Mouse (Mus musculus) liver, embryonic 11.5 days (tissue): Measurements from ENCODE around the gene Spi1. TPM values are rescaled to one million over a fixed set of nuclear protein-coding genes. Genes with fewer than 3 reads are reported as not detected.

Experiments used
- ATAC-seq: fragments of 200-750 bp; cut with Nextera tagmentation; replicated peaks from 2 replicates; pipeline ENCODE4 v1.8.0; 2017; ENCODE audit warnings: moderate number of reproducible peaks, mild to moderate bottlenecking, moderate TSS enrichment, moderate library complexity; ENCODE audit not compliant: low FRiP score
- DNase-seq: peaks from one replicate; pipeline ENCODE4 v3.0.0-alpha.2; 2017; ENCODE audit warnings: low spot score
- H3K27ac ChIP-seq: fragments of 300-500 bp; sonication (generic); 2 replicates; pipeline ENCODE4 v1.5.1; 2014; ENCODE audit warnings: mild to moderate bottlenecking, low read depth, low read length, control low read depth
- H3K27me3 ChIP-seq: fragments of 300-500 bp; sonication (generic); replicated peaks from 2 replicates; pipeline ENCODE4 v1.6.1; 2014; ENCODE audit warnings: low read length, mixed read lengths; ENCODE audit not compliant: control insufficient read depth, insufficient read depth
- H3K36me3 ChIP-seq: fragments of 300-500 bp; sonication (generic); 2 replicates; pipeline ENCODE4 v1.6.1; 2014; ENCODE audit warnings: mild to moderate bottlenecking, low read length, moderate library complexity, mixed read lengths; ENCODE audit not compliant: control insufficient read depth, insufficient read depth
- H3K4me1 ChIP-seq: fragments of 300-500 bp; sonication (generic); replicated peaks from 2 replicates; pipeline ENCODE4 v1.6.1; 2014; ENCODE audit warnings: low read length, mixed read lengths; ENCODE audit not compliant: control insufficient read depth, insufficient read depth
- H3K4me2 ChIP-seq: fragments of 300-500 bp; sonication (generic); 2 replicates; pipeline ENCODE4 v1.6.1; 2014; ENCODE audit warnings: mild to moderate bottlenecking, control low read depth, moderate library complexity
- H3K4me3 ChIP-seq: fragments of 300-500 bp; sonication (generic); 2 replicates; pipeline ENCODE4 v1.5.1; 2014; ENCODE audit warnings: low read depth, low read length, control low read depth
- H3K9ac ChIP-seq: fragments of 300-500 bp; sonication (generic); 2 replicates; pipeline ENCODE4 v1.6.1; 2014; ENCODE audit warnings: low read depth, low read length, control low read depth
- H3K9me3 ChIP-seq: fragments of 300-500 bp; sonication (generic); 2 replicates; pipeline ENCODE4 v1.6.1; 2016; ENCODE audit warnings: low read length, inconsistent platforms, mixed read lengths; ENCODE audit not compliant: control insufficient read depth
- WGBS: fragments of 180-500 bp; shearing (Covaris S2); extraction: QIAGEN DNeasy Blood & Tissue Kit; methylation state at CpG from one replicate; pipeline ENCODE4 v1.1.7; 2014; 5-methylcytosine and 5-hydroxymethylcytosine counted together
- polyA plus RNA-seq: library from polyadenylated mRNA; unstranded; fragments of >200 nt; fragmentation: Nextera tagmentation; extraction: Ambion mirVana; gene quantifications from 2 replicates; pipeline ENCODE4 v1.2.1, GENCODE M21; 2014

Gene Spi1
- polyA plus RNA-seq, 1 experiment from 2014 or later = 22.7 TPM

- Histone ChIP-seq H3K4me1 (peaks cover 3% of the 10 kb centered on the region), H3K36me3 (no peaks in the 10 kb centered on the region), H3K9ac (no peak overlapping the region), H3K4me3 (no peak overlapping the region), H3K4me2 (no peak overlapping the region), H3K9me3 (no peaks in the 10 kb centered on the region), H3K27me3 (no peaks in the 10 kb centered on the region), H3K27ac (no peak overlapping the region)
- DNase-seq = no peak
- WGBS = 82% methylated on average over 6 of the region's 6 CpGs
- ATAC-seq = no peak
Observed at GRCm38 (mm10) chr2:91119551-91119950, 37.4 kb downstream of the Spi1 start.

GRCm38 (mm10) chr2:91120261-91120671, 38.1 kb downstream of the Spi1 start:
- Histone ChIP-seq H3K36me3 (no peaks in the 10 kb centered on the region), H3K4me3 (no peak overlapping the region), H3K27ac (no peak overlapping the region), H3K4me1 (no peaks in the 10 kb centered on the region), H3K27me3 (no peaks in the 10 kb centered on the region), H3K9ac (no peak overlapping the region), H3K9me3 (no peaks in the 10 kb centered on the region), H3K4me2 (no peak overlapping the region)
- DNase-seq (no peak), ATAC-seq (no peak)
- WGBS = 59% methylated on average over 6 of the region's 6 CpGs

- Histone ChIP-seq H3K4me1 (no peaks in the 10 kb centered on the region), H3K4me3 (no peak overlapping the region), H3K9ac (no peak overlapping the region), H3K9me3 (no peaks in the 10 kb centered on the region), H3K27me3 (no peaks in the 10 kb centered on the region), H3K4me2 (no peak overlapping the region), H3K36me3 (no peaks in the 10 kb centered on the region), H3K27ac (no peak overlapping the region)
- 67% methylated on average over 6 of the region's 6 CpGs for WGBS
- ATAC-seq = no peak
- no peak for DNase-seq
Observed at GRCm38 (mm10) chr2:91121011-91121410, 38.8 kb downstream of the Spi1 start.

GRCm38 (mm10) chr2:91121497-91121896, 39.3 kb downstream of the Spi1 start:
- Histone ChIP-seq H3K4me1 (no peaks in the 10 kb centered on the region), H3K4me2 (no peak overlapping the region), H3K36me3 (no peaks in the 10 kb centered on the region), H3K9me3 (no peaks in the 10 kb centered on the region), H3K27ac (no peak overlapping the region), H3K9ac (no peak overlapping the region), H3K27me3 (no peaks in the 10 kb centered on the region), H3K4me3 (no peak overlapping the region)
- 56% methylated on average over 8 of the region's 8 CpGs for WGBS
- ATAC-seq (no peak), DNase-seq (no peak)

- Histone ChIP-seq H3K9me3 (no peaks in the 10 kb centered on the region), H3K4me2 (no peak overlapping the region), H3K27ac (no peak overlapping the region), H3K4me1 (no peaks in the 10 kb centered on the region), H3K9ac (no peak overlapping the region), H3K4me3 (no peak overlapping the region), H3K27me3 (no peaks in the 10 kb centered on the region), H3K36me3 (no peaks in the 10 kb centered on the region)
- 78% methylated on average over 6 of the region's 6 CpGs for WGBS
- DNase-seq = no peak
- ATAC-seq = no peak
Observed at GRCm38 (mm10) chr2:91123521-91123920, 41.3 kb downstream of the Spi1 start.

GRCm38 (mm10) chr2:91125101-91125500, 42.9 kb downstream of the Spi1 start:
- Histone ChIP-seq H3K4me2 (no peak overlapping the region), H3K9me3 (no peaks in the 10 kb centered on the region), H3K27me3 (no peaks in the 10 kb centered on the region), H3K4me1 (no peaks in the 10 kb centered on the region), H3K27ac (no peak overlapping the region), H3K9ac (no peak overlapping the region), H3K4me3 (no peak overlapping the region), H3K36me3 (no peaks in the 10 kb centered on the region)
- 85% methylated on average over 10 of the region's 10 CpGs for WGBS
- DNase-seq = no peak
- no peak for ATAC-seq

- H3K9ac ChIP-seq = no peak overlapping the region
- DNase-seq (no peak), ATAC-seq (no peak)
- no peaks in the 10 kb centered on the region for H3K27me3 ChIP-seq
- no peaks in the 10 kb centered on the region for H3K4me1 ChIP-seq
- H3K4me2 ChIP-seq = no peak overlapping the region
- H3K9me3 ChIP-seq = no peaks in the 10 kb centered on the region
- H3K27ac ChIP-seq = no peak overlapping the region
- WGBS = 72% methylated on average over 5 of the region's 5 CpGs
- H3K36me3 ChIP-seq = no peaks in the 10 kb centered on the region
- H3K4me3 ChIP-seq = no peak overlapping the region
Observed at GRCm38 (mm10) chr2:91128761-91129160, 46.6 kb downstream of the Spi1 start.

GRCm38 (mm10) chr2:91130126-91130525, 47.9 kb downstream of the Spi1 start:
- Histone ChIP-seq H3K4me1 (no peaks in the 10 kb centered on the region), H3K4me2 (no peak overlapping the region), H3K27ac (no peak overlapping the region), H3K9ac (no peak overlapping the region), H3K36me3 (no peaks in the 10 kb centered on the region), H3K9me3 (no peaks in the 10 kb centered on the region), H3K27me3 (no peaks in the 10 kb centered on the region), H3K4me3 (no peak overlapping the region)
- no peak for ATAC-seq
- WGBS = 88% methylated on average over 6 of the region's 6 CpGs
- DNase-seq = no peak

GRCm38 (mm10) chr2:91131251-91131650, 49.1 kb downstream of the Spi1 start:
- no peak for ATAC-seq
- no peaks in the 10 kb centered on the region for H3K4me1 ChIP-seq
- no peak overlapping the region for H3K27ac ChIP-seq
- H3K9ac ChIP-seq = no peak overlapping the region
- H3K4me3 ChIP-seq = no peak overlapping the region
- H3K36me3 ChIP-seq = no peaks in the 10 kb centered on the region
- H3K4me2 ChIP-seq = no peak overlapping the region
- no peak for DNase-seq
- 88% methylated on average over 15 of the region's 15 CpGs for WGBS
- H3K27me3 ChIP-seq = no peaks in the 10 kb centered on the region
- H3K9me3 ChIP-seq = no peaks in the 10 kb centered on the region
